Mouse (Mus musculus): Measurements from ENCODE around the gene Ntng2.

The Ntng2 gene

GRCm38 (mm10) chr2:29191216-29192215 lies 61.3 kb downstream of the Ntng2 start:
- no peak for DNase-seq (ENCODE audit: low spot score in 2 of 2)

GRCm38 (mm10) chr2:29190392-29190791 lies 62.4 kb downstream of the Ntng2 start:
- no peak for DNase-seq (ENCODE audit: low spot score in 2 of 2)

- DNase-seq (ENCODE audit: low spot score in 2 of 2), result no peak
These were observed 66.6 kb downstream of the Ntng2 start for GRCm38 (mm10) chr2:29186209-29186608.

- no peak for DNase-seq (ENCODE audit: low spot score in 2 of 2)
These were observed 69.4 kb downstream of the Ntng2 start for GRCm38 (mm10) chr2:29183266-29183924.

- DNase-seq (ENCODE audit: low spot score in 2 of 2), result no peak
These were observed 71.7 kb downstream of the Ntng2 start for GRCm38 (mm10) chr2:29181111-29181510.

GRCm38 (mm10) chr2:29179810-29180209 lies 73.0 kb downstream of the Ntng2 start:
- DNase-seq (ENCODE audit: low spot score in 2 of 2), result no peak

- DNase-seq (ENCODE audit: low spot score in 2 of 2), result no peak
These were observed 77.9 kb downstream of the Ntng2 start for GRCm38 (mm10) chr2:29174887-29175286.

- DNase-seq (ENCODE audit: low spot score in 2 of 2), result no peak
These were observed 84.7 kb downstream of the Ntng2 start for GRCm38 (mm10) chr2:29168067-29168466.

GRCm38 (mm10) chr2:29151941-29152340 lies 100.9 kb downstream of the Ntng2 start:
- no peak for DNase-seq (ENCODE audit: low spot score in 2 of 2)

Measured in right cerebral cortex, postnatal 36 days (tissue).